Mouse (Mus musculus) embryonic facial prominence, embryonic 11.5 days (tissue): ENCODE data around the gene Etnk1. TPM values are rescaled to one million over a fixed set of nuclear protein-coding genes. Genes with fewer than 3 reads are reported as not detected.

Experiments
- ATAC-seq: fragments of 200-750 bp; cut with Nextera tagmentation; replicated peaks from 2 replicates; pipeline ENCODE4 v1.8.0; 2017; ENCODE audit warnings: low read depth; ENCODE audit not compliant: insufficient number of reproducible peaks, low FRiP score, low TSS enrichment
- DNase-seq: peaks from one replicate; pipeline ENCODE4 v3.0.0-alpha.2; 2015; ENCODE audit warnings: low spot score
- H3K27ac ChIP-seq: fragments of 300-500 bp; sonication (generic); replicated peaks from 2 replicates; pipeline ENCODE4 v1.5.1; 2014; ENCODE audit warnings: mild to moderate bottlenecking, low read depth, low read length, control low read depth
- H3K27me3 ChIP-seq: fragments of 300-500 bp; sonication (generic); 2 replicates; pipeline ENCODE4 v1.6.1; 2014; ENCODE audit warnings: mild to moderate bottlenecking, low read length, moderate library complexity, mixed read lengths; ENCODE audit not compliant: control insufficient read depth, insufficient read depth
- H3K36me3 ChIP-seq: fragments of 300-500 bp; sonication (generic); replicated peaks from 2 replicates; pipeline ENCODE4 v1.6.1; 2014; ENCODE audit warnings: low read depth, mild to moderate bottlenecking, low read length, moderate library complexity, mixed read lengths; ENCODE audit not compliant: control insufficient read depth, insufficient read depth
- H3K4me1 ChIP-seq: fragments of 300-500 bp; sonication (generic); 2 replicates; pipeline ENCODE4 v1.6.1; 2014; ENCODE audit warnings: low read length, mixed read lengths; ENCODE audit not compliant: control insufficient read depth, insufficient read depth
- H3K4me2 ChIP-seq: fragments of 300-500 bp; sonication (generic); 2 replicates; pipeline ENCODE4 v1.6.1; 2014; ENCODE audit warnings: low read depth, mild to moderate bottlenecking, control low read depth, low read length, moderate library complexity
- H3K4me3 ChIP-seq: fragments of 300-500 bp; sonication (generic); 2 replicates; pipeline ENCODE4 v1.5.1; 2014; ENCODE audit warnings: low read depth, low read length, control low read depth
- H3K9ac ChIP-seq: fragments of 300-500 bp; sonication (generic); replicated peaks from 2 replicates; pipeline ENCODE4 v1.6.1; 2014; ENCODE audit warnings: mild to moderate bottlenecking, control low read depth, low read length
- H3K9me3 ChIP-seq: fragments of 300-500 bp; sonication (generic); replicated peaks from 2 replicates; pipeline ENCODE4 v1.6.1; 2016; ENCODE audit warnings: mild to moderate bottlenecking, low read length, inconsistent platforms, mixed read lengths; ENCODE audit not compliant: control insufficient read depth
- WGBS: fragments of 180-500 bp; shearing (Covaris S2); extraction: QIAGEN DNeasy Blood & Tissue Kit; methylation state at CpG from one replicate; pipeline ENCODE4 v1.1.7; 2014; 5-methylcytosine and 5-hydroxymethylcytosine counted together
- polyA plus RNA-seq: library from polyadenylated mRNA; unstranded; fragments of >200 nt; fragmentation: Nextera tagmentation; extraction: Ambion mirVana; gene quantifications from 2 replicates; pipeline ENCODE4 v1.2.1, GENCODE M21; 2014

Gene Etnk1
- polyA plus RNA-seq, 1 experiment from 2014 or later, result 26.7 TPM

DNA sequence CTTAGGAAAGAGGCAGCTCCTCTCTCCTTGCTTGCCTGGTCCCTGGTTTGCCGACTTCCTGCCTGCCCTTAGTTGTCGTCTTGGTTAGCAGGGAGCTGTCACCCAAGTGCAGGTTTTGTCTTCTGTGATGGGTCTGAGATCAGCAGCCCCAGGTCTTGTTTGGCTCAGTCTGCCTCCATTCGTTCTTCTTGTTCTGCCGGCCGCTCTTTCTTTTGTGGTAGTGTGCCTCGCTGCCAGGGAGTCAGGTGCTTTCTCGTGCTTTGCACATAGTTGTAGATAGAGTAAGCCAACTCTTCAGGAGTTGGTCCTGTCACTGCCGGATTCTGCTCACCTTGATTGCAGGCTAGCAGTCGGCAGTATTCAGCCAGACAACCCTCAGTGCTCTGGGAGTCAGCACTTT is 9.6 kb downstream of the Etnk1 start:
- Histone ChIP-seq H3K4me1 (no peaks in the 10 kb centered on the region), H3K4me2 (no peak overlapping the region), H3K4me3 (no peak overlapping the region), H3K27ac (no peak overlapping the region), H3K9ac (no peak overlapping the region), H3K9me3 (no peaks in the 10 kb centered on the region), H3K27me3 (no peaks in the 10 kb centered on the region), H3K36me3 (no peaks in the 10 kb centered on the region)
- WGBS, result 87% methylated on average over 9 of the region's 9 CpGs
- ATAC-seq, result no peak
- no peak for DNase-seq

- 88% methylated on average over 4 of the region's 4 CpGs for WGBS
- Histone ChIP-seq H3K27me3 (no peaks in the 10 kb centered on the region), H3K4me1 (no peaks in the 10 kb centered on the region), H3K4me3 (no peak overlapping the region), H3K9ac (no peak overlapping the region), H3K9me3 (no peaks in the 10 kb centered on the region), H3K4me2 (no peak overlapping the region), H3K36me3 (no peaks in the 10 kb centered on the region), H3K27ac (no peak overlapping the region)
- DNase-seq, result no peak
- ATAC-seq, result no peak
Measured at GRCm38 (mm10) chr6:143179181-143179580, 12.2 kb downstream of the Etnk1 start.

- Histone ChIP-seq H3K4me1 (no peaks in the 10 kb centered on the region), H3K9ac (no peak overlapping the region), H3K4me3 (no peak overlapping the region), H3K36me3 (no peaks in the 10 kb centered on the region), H3K4me2 (no peak overlapping the region), H3K27me3 (no peaks in the 10 kb centered on the region), H3K27ac (no peak overlapping the region), H3K9me3 (no peaks in the 10 kb centered on the region)
- ATAC-seq (no peak), DNase-seq (no peak)
- WGBS, result 78% methylated on average over 2 of the region's 2 CpGs
Measured at GRCm38 (mm10) chr6:143179733-143180132, 12.7 kb downstream of the Etnk1 start.

- Histone ChIP-seq H3K4me1 (no peaks in the 10 kb centered on the region), H3K4me3 (no peak overlapping the region), H3K9ac (no peak overlapping the region), H3K27ac (no peak overlapping the region), H3K27me3 (no peaks in the 10 kb centered on the region), H3K4me2 (no peak overlapping the region), H3K36me3 (no peaks in the 10 kb centered on the region), H3K9me3 (no peaks in the 10 kb centered on the region)
- no peak for DNase-seq
- WGBS, result 95% methylated on average over 14 of the region's 14 CpGs
- ATAC-seq, result no peak
Measured at GRCm38 (mm10) chr6:143180511-143180910, 13.5 kb downstream of the Etnk1 start.

DNA sequence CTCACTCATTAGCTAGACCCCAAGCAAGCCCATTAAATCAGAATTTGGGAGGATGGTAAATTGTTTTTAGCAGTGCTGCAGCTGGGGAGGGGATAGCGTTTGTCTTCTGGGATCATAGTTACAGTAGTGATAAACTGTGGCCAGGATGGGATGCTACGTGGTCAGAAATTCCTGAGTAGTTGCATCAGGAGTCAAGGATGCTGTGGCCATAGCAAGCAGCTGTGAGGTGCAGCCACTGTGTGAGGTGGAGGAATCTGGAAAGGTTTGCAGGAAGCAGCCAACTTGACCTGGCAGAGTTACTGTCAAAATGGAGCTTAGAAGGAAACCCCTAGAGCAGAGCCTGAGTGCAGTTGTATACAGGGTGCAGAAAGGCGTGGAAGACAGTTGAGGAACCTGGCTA is 17.1 kb downstream of the Etnk1 start:
- no peaks in the 10 kb centered on the region for H3K36me3 ChIP-seq
- 91% methylated on average over 3 of the region's 3 CpGs for WGBS

GRCm38 (mm10) chr6:143184745-143185144 is 17.7 kb downstream of the Etnk1 start:
- Histone ChIP-seq H3K27ac (no peak overlapping the region), H3K4me1 (no peaks in the 10 kb centered on the region), H3K9me3 (no peaks in the 10 kb centered on the region), H3K9ac (no peak overlapping the region), H3K4me3 (no peak overlapping the region), H3K27me3 (no peaks in the 10 kb centered on the region), H3K4me2 (no peak overlapping the region), H3K36me3 (no peaks in the 10 kb centered on the region)
- DNase-seq (peak; percentile 60), ATAC-seq (no peak)
- WGBS, result 67% methylated on average over 5 of the region's 5 CpGs

More for the DNA sequence above, 17.1 kb downstream of the Etnk1 start:
- Histone ChIP-seq H3K4me2 (no peak overlapping the region), H3K27ac (no peak overlapping the region), H3K27me3 (no peaks in the 10 kb centered on the region), H3K4me1 (no peaks in the 10 kb centered on the region), H3K9me3 (no peaks in the 10 kb centered on the region), H3K9ac (no peak overlapping the region), H3K4me3 (no peak overlapping the region)
- ATAC-seq, result no peak
- no peak for DNase-seq

GRCm38 (mm10) chr6:143190838-143191476 is 23.9 kb downstream of the Etnk1 start:
- Histone ChIP-seq H3K9me3 (no peaks in the 10 kb centered on the region), H3K4me1 (no peaks in the 10 kb centered on the region), H3K4me3 (no peak overlapping the region), H3K36me3 (peaks cover 2% of the 10 kb centered on the region; the same call in 1 of the 2 replicates), H3K4me2 (no peak overlapping the region), H3K27ac (no peak overlapping the region), H3K9ac (no peak overlapping the region), H3K27me3 (no peaks in the 10 kb centered on the region)
- DNase-seq, result no peak
- ATAC-seq, result no peak
- WGBS, result 76% methylated on average over 7 of the region's 7 CpGs

DNA sequence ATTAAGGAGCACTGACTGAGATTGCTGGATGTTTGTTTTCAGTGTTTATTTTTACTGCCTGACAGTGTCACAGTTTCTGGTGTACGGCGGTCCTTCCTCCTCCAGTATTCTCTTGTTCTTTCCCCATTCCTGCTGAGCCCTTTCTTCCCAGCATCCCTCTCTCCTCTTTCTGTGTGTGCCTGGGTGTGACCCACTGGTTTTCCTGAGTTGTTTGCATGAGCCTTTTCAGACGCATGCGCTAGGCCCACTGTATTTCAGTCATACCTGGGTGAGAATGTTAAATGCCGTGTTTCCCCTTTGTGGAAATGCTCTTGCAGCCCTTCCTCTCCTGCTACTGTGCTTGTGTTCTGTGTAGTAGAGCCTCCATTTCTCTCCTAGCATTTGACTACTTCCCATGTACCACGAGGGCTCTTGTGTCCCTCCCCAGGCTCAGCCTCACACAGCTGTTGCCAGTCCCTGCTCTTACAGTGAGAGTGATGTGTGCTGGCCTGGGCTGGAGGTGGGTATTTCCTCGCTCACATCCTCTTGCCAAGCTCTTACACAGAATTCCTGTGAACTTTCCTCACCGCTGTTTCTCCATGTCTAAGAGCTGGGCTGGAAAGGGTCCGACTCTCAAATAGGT is 24.6 kb downstream of the Etnk1 start:
- Histone ChIP-seq H3K4me2 (no peak overlapping the region), H3K27me3 (no peaks in the 10 kb centered on the region), H3K4me1 (no peaks in the 10 kb centered on the region), H3K4me3 (no peak overlapping the region), H3K36me3 (peaks cover 2% of the 10 kb centered on the region; the same call in 1 of the 2 replicates), H3K27ac (no peak overlapping the region), H3K9me3 (no peaks in the 10 kb centered on the region), H3K9ac (no peak overlapping the region)
- WGBS, result 71% methylated on average over 9 of the region's 9 CpGs
- ATAC-seq, result no peak
- no peak for DNase-seq
